Mouse (Mus musculus) limb, embryonic 12.5 days (tissue): ENCODE data around the gene Zfp46. TPM values are rescaled to one million over a fixed set of nuclear protein-coding genes. Genes with fewer than 3 reads are reported as not detected.

ENCODE experiments used
- ATAC-seq: fragments of 200-750 bp; cut with Nextera tagmentation; 2 replicates; pipeline ENCODE4 v1.8.0; 2017; ENCODE audit warnings: low read depth, moderate TSS enrichment; ENCODE audit not compliant: insufficient number of reproducible peaks, insufficient read depth, low FRiP score, low TSS enrichment
- H3K27ac ChIP-seq: fragments of 300-500 bp; sonication (generic); 2 replicates; pipeline ENCODE4 v1.5.1; 2016; ENCODE audit warnings: mild to moderate bottlenecking, moderate library complexity
- H3K27me3 ChIP-seq: fragments of 300-500 bp; sonication (generic); 2 replicates; pipeline ENCODE4 v1.6.1; 2016; ENCODE audit warnings: mild to moderate bottlenecking, moderate library complexity
- H3K36me3 ChIP-seq: fragments of 300-500 bp; sonication (generic); 2 replicates; pipeline ENCODE4 v1.6.1; 2016; ENCODE audit warnings: mild to moderate bottlenecking, moderate library complexity
- H3K4me1 ChIP-seq: fragments of 300-500 bp; sonication (generic); replicated peaks from 2 replicates; pipeline ENCODE4 v1.6.1; 2016
- H3K4me2 ChIP-seq: fragments of 300-500 bp; sonication (generic); 2 replicates; pipeline ENCODE4 v1.6.1; 2016; ENCODE audit warnings: mild to moderate bottlenecking, moderate library complexity
- H3K4me3 ChIP-seq: fragments of 300-500 bp; sonication (generic); replicated peaks from 2 replicates; pipeline ENCODE4 v1.5.1; 2016; ENCODE audit warnings: mild to moderate bottlenecking
- H3K9ac ChIP-seq: fragments of 300-500 bp; sonication (generic); replicated peaks from 2 replicates; pipeline ENCODE4 v1.6.1; 2016; ENCODE audit warnings: mild to moderate bottlenecking, moderate library complexity
- H3K9me3 ChIP-seq: fragments of 300-500 bp; sonication (generic); 2 replicates; pipeline ENCODE4 v1.6.1; 2016; ENCODE audit warnings: mild to moderate bottlenecking, moderate library complexity
- WGBS: fragments of 180-500 bp; shearing (Covaris S2); methylation state at CpG from one replicate; pipeline ENCODE4 v1.1.7; 2016; 5-methylcytosine and 5-hydroxymethylcytosine counted together
- polyA plus RNA-seq: library from polyadenylated mRNA; unstranded; fragments of >200 nt; fragmentation: Nextera tagmentation; extraction: Ambion mirVana; gene quantifications from 2 replicates; pipeline ENCODE4 v1.2.1, GENCODE M21; 2016

Gene Zfp46
- polyA plus RNA-seq, result 25.4 and 25.6 TPM in 2 replicates

DNA sequence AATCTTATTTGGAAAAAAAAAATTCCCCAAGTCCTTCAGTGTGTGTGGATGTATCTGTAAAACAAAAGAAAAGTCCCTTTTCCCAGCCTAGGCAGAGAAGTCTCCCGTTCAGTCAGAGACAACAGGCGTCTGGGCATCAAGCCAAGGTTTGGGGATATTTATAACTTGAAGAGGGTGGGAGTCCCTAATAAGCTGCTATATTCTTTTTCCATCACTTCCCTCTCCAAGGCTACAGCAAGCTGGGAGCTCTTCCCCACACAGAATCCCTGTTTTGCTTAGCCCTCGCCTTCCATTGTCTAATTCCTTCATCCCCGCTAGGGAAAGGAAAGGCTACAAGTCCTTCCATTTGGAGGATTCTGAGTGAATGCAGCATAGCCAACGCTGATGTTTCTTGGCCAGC is at the start of gene Zfp46:
TSS of gene Zfp46 (plus strand) at position 229 of the 400 bp plus-strand sequence.
- Histone ChIP-seq H3K4me1 (peaks cover 37% of the 10 kb centered on the region), H3K36me3 (peaks cover 24% of the 10 kb centered on the region), H3K4me3 (peak within 1 kb of the TSS; percentile 70), H3K9me3 (peaks cover 4% of the 10 kb centered on the region), H3K4me2 (peak within 1 kb of the TSS; percentile 82), H3K9ac (peak within 1 kb of the TSS; percentile 78), H3K27me3 (peaks cover 13% of the 10 kb centered on the region), H3K27ac (peak within 1 kb of the TSS; percentile 91)
- ATAC-seq, result no peak
- 53% methylated on average over 5 of the region's 5 CpGs for WGBS

DNA sequence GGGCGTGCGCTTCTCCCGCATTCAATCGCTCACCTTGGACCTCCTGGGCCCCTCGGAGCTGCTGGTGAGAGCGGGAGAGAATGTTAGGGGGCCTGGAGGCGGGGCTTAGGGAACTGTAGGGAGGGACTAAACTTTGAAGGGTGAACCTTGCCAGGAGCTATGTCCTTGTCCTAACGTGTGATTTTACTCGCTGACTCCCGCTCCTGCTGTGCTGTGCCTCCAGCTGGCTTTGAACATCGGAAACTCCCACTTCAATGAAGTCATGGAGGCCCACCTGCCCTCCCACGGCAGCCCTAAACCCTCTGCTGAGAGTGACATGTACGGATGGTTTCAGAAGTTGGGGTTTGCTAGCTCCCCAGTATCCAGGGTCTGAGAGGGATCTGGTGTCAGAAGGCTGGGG is 45.8 kb upstream of the Zfp46 start:
- Histone ChIP-seq H3K4me2 (peak overlapping the region; percentile 30), H3K9ac (peak overlapping the region; percentile 31), H3K27me3 (peaks cover 73% of the 10 kb centered on the region), H3K4me1 (peaks cover 9% of the 10 kb centered on the region), H3K9me3 (no peaks in the 10 kb centered on the region), H3K4me3 (no peak overlapping the region; the same call in 1 of the 2 replicates), H3K36me3 (peaks cover 49% of the 10 kb centered on the region), H3K27ac (no peak overlapping the region)
- no peak for ATAC-seq
- WGBS, result 10% methylated on average over 13 of the region's 13 CpGs

DNA sequence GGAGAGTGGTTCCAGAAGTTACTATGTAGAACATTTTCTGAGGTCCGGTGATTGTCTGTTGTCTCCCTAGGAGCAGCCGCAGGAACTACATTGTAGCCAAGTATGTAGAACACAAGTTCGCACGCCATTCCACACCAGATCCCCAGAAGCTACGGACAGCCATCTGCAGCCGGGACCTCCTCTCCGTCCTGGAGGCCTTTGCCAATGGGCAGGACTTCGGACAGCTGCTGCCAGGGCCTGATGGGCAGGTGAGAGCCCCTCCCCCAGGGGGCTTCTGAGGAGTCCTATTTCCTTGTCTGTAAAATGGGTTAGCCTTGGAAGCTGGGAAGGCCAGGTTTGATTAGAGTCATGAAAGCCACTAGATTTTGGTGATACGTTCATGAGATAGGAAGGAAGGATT is 45.4 kb upstream of the Zfp46 start:
- no peak overlapping the region for H3K4me3 ChIP-seq
- H3K27ac ChIP-seq, result no peak overlapping the region
- peaks cover 75% of the 10 kb centered on the region for H3K27me3 ChIP-seq
- WGBS, result 57% methylated on average over 9 of the region's 9 CpGs
- no peak overlapping the region for H3K9ac ChIP-seq
- peaks cover 9% of the 10 kb centered on the region for H3K4me1 ChIP-seq
- no peaks in the 10 kb centered on the region for H3K9me3 ChIP-seq
- peaks cover 47% of the 10 kb centered on the region for H3K36me3 ChIP-seq
- no peak for ATAC-seq
- H3K4me2 ChIP-seq, result no peak overlapping the region

DNA sequence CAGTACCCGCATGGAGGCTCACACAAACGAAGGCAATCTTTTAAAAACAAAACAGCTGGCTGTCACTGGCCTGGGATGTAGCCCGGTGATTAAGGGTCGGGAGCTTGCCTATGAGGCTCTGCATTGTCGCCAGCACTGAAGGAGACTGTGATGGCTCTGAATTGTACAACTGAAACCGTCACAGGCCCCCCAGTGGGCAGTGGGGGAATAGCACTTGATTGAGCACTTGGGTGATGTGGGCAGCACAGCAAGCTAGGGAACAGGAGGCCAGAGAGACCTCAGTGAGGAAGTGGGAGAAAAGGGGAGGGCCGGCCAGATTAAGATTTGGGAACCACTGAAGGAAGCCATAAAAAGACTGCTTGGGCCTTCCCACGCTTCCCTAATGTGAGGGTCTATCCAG is 44.9 kb upstream of the Zfp46 start:
- 19% methylated on average over 8 of the region's 8 CpGs for WGBS
- no peak for ATAC-seq
- H3K9me3 ChIP-seq, result no peaks in the 10 kb centered on the region
- H3K36me3 ChIP-seq, result peaks cover 42% of the 10 kb centered on the region
- H3K4me3 ChIP-seq, result no peak overlapping the region
- H3K4me1 ChIP-seq, result peaks cover 9% of the 10 kb centered on the region
- H3K27ac ChIP-seq, result no peak overlapping the region
- peaks cover 79% of the 10 kb centered on the region for H3K27me3 ChIP-seq
- no peak overlapping the region for H3K4me2 ChIP-seq
- H3K9ac ChIP-seq, result no peak overlapping the region

DNA sequence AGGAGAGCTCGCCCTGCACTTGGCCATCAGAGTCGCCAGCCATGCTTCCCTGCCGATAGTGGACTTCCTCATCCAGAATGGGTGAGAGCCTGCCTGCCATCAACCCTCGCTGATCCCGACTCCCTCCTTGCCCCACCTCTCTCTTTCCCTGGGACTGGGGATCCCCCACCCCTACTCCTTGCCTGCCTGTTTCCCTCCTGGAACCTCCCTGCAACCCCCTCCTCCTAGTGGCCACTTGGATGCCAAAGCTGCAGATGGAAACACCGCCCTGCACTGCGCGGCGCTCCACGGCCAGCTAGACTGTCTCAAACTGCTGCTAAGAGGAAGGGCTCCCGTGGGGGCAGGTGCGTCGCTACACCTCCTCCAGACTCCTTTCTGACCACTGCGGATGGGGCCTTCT is 44.4 kb upstream of the Zfp46 start:
- Histone ChIP-seq H3K9me3 (no peaks in the 10 kb centered on the region), H3K27ac (no peak overlapping the region), H3K36me3 (peaks cover 39% of the 10 kb centered on the region), H3K4me3 (no peak overlapping the region), H3K4me1 (peaks cover 9% of the 10 kb centered on the region), H3K27me3 (peaks cover 84% of the 10 kb centered on the region), H3K9ac (no peak overlapping the region), H3K4me2 (no peak overlapping the region)
- ATAC-seq, result no peak
- 64% methylated on average over 13 of the region's 14 CpGs for WGBS

DNA sequence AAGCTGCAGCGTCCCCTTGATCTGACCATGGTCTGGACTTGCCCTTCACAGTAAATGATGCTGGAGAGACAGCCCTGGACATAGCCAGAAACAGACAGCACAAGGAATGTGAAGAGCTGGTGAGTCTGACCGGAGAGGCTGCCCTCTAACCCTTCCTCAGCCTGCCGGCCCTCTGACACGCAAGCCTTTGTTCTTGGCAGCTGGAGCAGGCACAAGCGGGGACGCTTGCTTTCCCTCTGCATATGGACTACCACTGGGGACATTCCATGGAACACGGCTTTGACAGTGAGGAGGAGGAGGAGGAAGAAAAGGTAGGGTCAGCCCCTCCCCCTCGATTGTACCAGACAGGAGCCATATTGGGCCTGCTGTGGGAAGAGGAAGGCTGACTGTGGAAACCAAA is 43.5 kb upstream of the Zfp46 start:
- Histone ChIP-seq H3K36me3 (peaks cover 37% of the 10 kb centered on the region), H3K27me3 (peaks cover 90% of the 10 kb centered on the region), H3K9ac (no peak overlapping the region), H3K4me3 (no peak overlapping the region), H3K9me3 (no peaks in the 10 kb centered on the region), H3K4me2 (no peak overlapping the region), H3K27ac (no peak overlapping the region), H3K4me1 (peaks cover 14% of the 10 kb centered on the region)
- WGBS, result 68% methylated on average over 8 of the region's 8 CpGs
- ATAC-seq, result no peak

DNA sequence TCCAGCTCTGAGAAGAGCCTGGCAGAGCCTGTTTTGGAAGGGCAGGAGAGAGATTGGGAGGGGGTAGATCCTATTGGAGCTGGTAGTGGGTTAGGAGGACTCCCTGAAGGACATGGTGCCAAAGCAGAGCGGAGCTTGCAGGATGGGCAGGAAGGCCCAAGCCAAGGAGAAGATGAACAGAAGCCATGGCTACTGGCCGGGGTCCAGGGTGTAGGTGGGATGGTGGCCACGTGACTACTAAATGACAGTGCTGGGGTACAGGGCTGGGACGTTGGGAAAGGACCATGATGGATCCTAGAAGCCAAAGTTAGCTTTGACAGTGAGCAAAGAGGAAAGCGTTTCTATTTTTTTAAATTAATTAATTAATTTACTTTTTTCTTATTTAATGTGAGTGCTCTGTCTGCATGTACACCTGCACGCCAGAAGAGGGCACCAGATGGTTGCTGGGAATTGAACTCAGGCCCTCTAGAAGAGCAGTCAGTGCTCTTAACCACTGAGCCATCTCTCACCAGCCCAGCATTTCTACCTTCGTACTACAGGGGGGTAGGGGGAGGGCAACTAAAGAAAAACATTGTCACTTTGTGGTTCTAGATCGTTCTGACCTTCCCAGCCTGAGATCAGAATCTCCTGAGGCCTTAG is 42.3 kb upstream of the Zfp46 start:
- 50% methylated on average over 8 of the region's 8 CpGs for WGBS
- no peak overlapping the region for H3K4me2 ChIP-seq
- H3K36me3 ChIP-seq, result peaks cover 29% of the 10 kb centered on the region
- no peak overlapping the region for H3K27ac ChIP-seq
- H3K4me1 ChIP-seq, result peaks cover 26% of the 10 kb centered on the region
- H3K4me3 ChIP-seq, result no peak overlapping the region
- H3K9ac ChIP-seq, result no peak overlapping the region
- no peak for ATAC-seq
- H3K27me3 ChIP-seq, result peaks cover 90% of the 10 kb centered on the region
- no peaks in the 10 kb centered on the region for H3K9me3 ChIP-seq

DNA sequence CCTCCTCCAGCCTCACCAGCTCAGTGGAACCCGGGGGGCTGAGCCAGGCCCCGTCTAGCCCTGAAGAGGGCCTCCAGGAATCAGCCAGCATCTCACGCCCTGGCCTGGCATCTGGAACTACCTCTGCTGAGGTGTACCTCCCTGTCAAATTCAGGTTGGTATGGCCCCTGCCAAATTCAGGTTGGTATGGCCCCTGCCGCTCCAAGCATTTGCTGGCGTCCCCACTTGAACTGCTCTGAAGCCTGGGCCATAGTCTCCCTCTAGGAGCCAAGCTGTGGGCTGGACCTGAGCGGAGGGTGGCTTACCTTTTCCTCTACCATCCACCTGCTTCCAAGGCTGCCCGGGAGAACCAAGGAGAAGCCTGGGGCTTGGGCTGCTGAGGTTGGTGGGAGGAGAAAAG is 41.8 kb upstream of the Zfp46 start:
- no peaks in the 10 kb centered on the region for H3K9me3 ChIP-seq
- ATAC-seq, result no peak
- H3K4me3 ChIP-seq, result no peak overlapping the region
- H3K4me1 ChIP-seq, result peaks cover 31% of the 10 kb centered on the region
- no peak overlapping the region for H3K4me2 ChIP-seq
- H3K27me3 ChIP-seq, result peaks cover 90% of the 10 kb centered on the region
- H3K9ac ChIP-seq, result no peak overlapping the region
- H3K27ac ChIP-seq, result no peak overlapping the region
- H3K36me3 ChIP-seq, result peaks cover 29% of the 10 kb centered on the region
- 79% methylated on average over 7 of the region's 7 CpGs for WGBS

DNA sequence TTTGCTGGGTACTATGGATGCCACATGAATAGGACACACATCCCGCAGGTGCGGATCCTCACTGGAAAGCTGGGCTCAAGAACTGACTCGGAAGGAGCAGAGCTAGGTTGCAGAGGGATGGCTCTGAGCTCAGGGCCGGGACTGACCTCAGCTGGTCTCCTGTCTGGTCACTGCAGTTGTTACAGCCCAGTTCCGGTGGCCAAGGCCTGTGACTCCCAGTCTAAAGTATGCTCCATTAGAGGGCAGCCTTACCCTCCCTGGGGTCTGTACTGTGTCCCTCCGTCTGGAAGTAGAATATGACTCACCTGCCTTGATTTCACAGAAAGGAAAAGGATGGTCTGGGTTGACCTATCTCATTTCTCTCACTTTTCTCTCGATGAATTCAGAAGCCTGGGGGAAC is 40.3 kb upstream of the Zfp46 start:
- Histone ChIP-seq H3K4me3 (no peak overlapping the region), H3K36me3 (peaks cover 26% of the 10 kb centered on the region), H3K27ac (no peak overlapping the region), H3K27me3 (peaks cover 90% of the 10 kb centered on the region), H3K4me1 (peaks cover 37% of the 10 kb centered on the region), H3K9ac (no peak overlapping the region), H3K4me2 (no peak overlapping the region), H3K9me3 (no peaks in the 10 kb centered on the region)
- ATAC-seq, result no peak
- 59% methylated on average over 7 of the region's 7 CpGs for WGBS

DNA sequence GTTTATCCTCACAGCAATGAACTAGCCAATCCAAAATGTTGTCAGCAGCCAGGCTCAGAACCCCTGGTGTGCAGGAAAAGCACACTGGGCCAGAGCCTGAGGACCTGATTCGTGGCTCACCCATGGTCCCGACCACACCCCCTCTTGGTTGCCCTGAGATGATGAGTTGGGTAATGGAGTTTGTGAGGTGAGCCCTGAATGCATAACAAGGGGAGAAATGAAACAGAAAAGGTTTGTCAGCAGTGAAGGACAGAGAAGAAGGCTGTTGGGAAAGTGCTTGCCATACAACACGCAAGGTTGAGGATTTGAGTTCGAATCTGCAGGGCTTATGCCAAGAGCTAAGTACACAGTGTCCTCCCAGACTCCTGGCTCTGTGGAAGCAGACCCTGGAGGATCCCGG is 38.8 kb upstream of the Zfp46 start:
- H3K4me2 ChIP-seq, result no peak overlapping the region
- no peak overlapping the region for H3K9ac ChIP-seq
- no peaks in the 10 kb centered on the region for H3K9me3 ChIP-seq
- WGBS, result 43% methylated on average over 5 of the region's 5 CpGs
- H3K4me3 ChIP-seq, result no peak overlapping the region
- H3K27me3 ChIP-seq, result peaks cover 90% of the 10 kb centered on the region
- ATAC-seq, result no peak
- H3K36me3 ChIP-seq, result peaks cover 25% of the 10 kb centered on the region
- peaks cover 42% of the 10 kb centered on the region for H3K4me1 ChIP-seq
- no peak overlapping the region for H3K27ac ChIP-seq

DNA sequence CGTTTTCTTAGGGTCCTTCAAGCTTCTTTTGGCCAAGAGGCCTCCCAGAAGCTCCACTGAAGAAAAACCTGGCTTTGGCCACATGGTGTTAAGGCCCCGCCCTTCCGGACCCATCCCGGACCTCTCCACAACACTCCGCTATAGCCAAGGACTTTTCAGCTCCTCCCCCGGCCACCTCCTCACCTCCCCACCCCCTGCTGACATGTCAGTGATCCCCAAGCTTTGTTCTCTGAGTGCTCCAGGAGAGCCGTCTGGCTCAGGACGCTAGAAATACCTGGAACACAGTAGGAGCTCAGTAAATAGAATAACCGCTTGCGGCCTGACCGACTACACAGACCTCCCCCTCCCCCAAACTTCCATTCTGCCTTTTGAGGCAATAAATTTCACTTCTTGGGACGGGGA is 37.9 kb upstream of the Zfp46 start:
- H3K4me3 ChIP-seq, result peak overlapping the region; percentile 55; the same call in 1 of the 2 replicates
- 0 out of 2 replicates have a peak, but pooled peaks have one; percentile 18 for ATAC-seq
- peaks cover 42% of the 10 kb centered on the region for H3K4me1 ChIP-seq
- H3K9me3 ChIP-seq, result no peaks in the 10 kb centered on the region
- WGBS, result 2% methylated on average over 12 of the region's 12 CpGs
- peak overlapping the region; percentile 96 for H3K4me2 ChIP-seq
- no peak overlapping the region for H3K27ac ChIP-seq
- H3K27me3 ChIP-seq, result peaks cover 89% of the 10 kb centered on the region
- H3K36me3 ChIP-seq, result peaks cover 16% of the 10 kb centered on the region
- H3K9ac ChIP-seq, result no peak overlapping the region

DNA sequence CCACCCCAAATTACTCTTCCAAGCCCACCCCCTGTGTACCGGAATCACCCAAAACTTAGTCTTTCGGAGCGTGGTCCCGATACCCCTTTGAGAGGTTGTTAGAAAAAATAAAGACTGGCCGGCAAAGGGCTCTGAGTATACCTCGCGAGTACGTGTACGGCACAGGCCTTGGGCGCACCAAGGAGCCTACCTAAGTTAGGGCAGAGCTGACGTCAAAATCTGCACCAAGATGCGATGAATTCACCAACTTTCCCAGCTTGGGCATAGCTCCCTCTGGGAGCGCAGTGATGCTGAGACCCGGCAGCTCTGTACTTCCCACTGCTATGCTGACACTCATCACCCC is 37.1 kb upstream of the Zfp46 start:
- peak overlapping the region; percentile 96 for H3K4me2 ChIP-seq
- ATAC-seq, result no peak
- no peak overlapping the region for H3K27ac ChIP-seq
- H3K27me3 ChIP-seq, result peaks cover 92% of the 10 kb centered on the region
- WGBS, result under 1% methylated on average over 14 of the region's 14 CpGs
- H3K4me1 ChIP-seq, result peaks cover 42% of the 10 kb centered on the region
- H3K9me3 ChIP-seq, result no peaks in the 10 kb centered on the region
- peak overlapping the region; percentile 63 for H3K9ac ChIP-seq
- H3K36me3 ChIP-seq, result peaks cover 15% of the 10 kb centered on the region
- H3K4me3 ChIP-seq, result peak overlapping the region; percentile 55
